Mouse (Mus musculus) limb, embryonic 14.5 days (tissue): ENCODE data around the gene Tfap2e. TPM values are rescaled to one million over a fixed set of nuclear protein-coding genes. Genes with fewer than 3 reads are reported as not detected.

Source experiments
- ATAC-seq: fragments of 200-750 bp; cut with Nextera tagmentation; 2 replicates; pipeline ENCODE4 v1.8.0; 2017; ENCODE audit warnings: low read depth, moderate number of reproducible peaks, moderate TSS enrichment; ENCODE audit not compliant: low FRiP score
- DNase-seq: peaks from one replicate; pipeline ENCODE4 v3.0.0-alpha.2; 2015; ENCODE audit warnings: low spot score
- H3K27ac ChIP-seq: fragments of 300-500 bp; sonication (generic); replicated peaks from 2 replicates; pipeline ENCODE4 v1.5.1; 2014; ENCODE audit warnings: low read depth, mild to moderate bottlenecking, low read length, moderate library complexity, mixed read lengths
- H3K27me3 ChIP-seq: fragments of 300-500 bp; sonication (generic); 2 replicates; pipeline ENCODE4 v1.6.1; 2014; ENCODE audit warnings: low read length, mixed read lengths; ENCODE audit not compliant: control insufficient read depth, insufficient read depth
- H3K36me3 ChIP-seq: fragments of 300-500 bp; sonication (generic); 2 replicates; pipeline ENCODE4 v1.6.1; 2014; ENCODE audit warnings: mild to moderate bottlenecking, low read length, moderate library complexity, mixed read lengths; ENCODE audit not compliant: control insufficient read depth, insufficient read depth
- H3K4me1 ChIP-seq: fragments of 300-500 bp; sonication (generic); 2 replicates; pipeline ENCODE4 v1.6.1; 2014; ENCODE audit warnings: antibody characterized with exemption, low read length, mixed read lengths; ENCODE audit not compliant: control insufficient read depth, insufficient read depth
- H3K4me2 ChIP-seq: fragments of 300-500 bp; sonication (generic); replicated peaks from 2 replicates; pipeline ENCODE4 v1.6.1; 2014; ENCODE audit warnings: low read depth, mild to moderate bottlenecking, low read length, moderate library complexity; ENCODE audit not compliant: severe bottlenecking
- H3K4me3 ChIP-seq: fragments of 300-500 bp; sonication (generic); replicated peaks from 2 replicates; pipeline ENCODE4 v1.5.1; 2014; ENCODE audit warnings: low read length
- H3K9ac ChIP-seq: fragments of 300-500 bp; sonication (generic); 2 replicates; pipeline ENCODE4 v1.6.1; 2014; ENCODE audit warnings: mild to moderate bottlenecking, low read depth, low read length, moderate library complexity; ENCODE audit not compliant: severe bottlenecking
- H3K9me3 ChIP-seq: fragments of 300-500 bp; sonication (generic); 2 replicates; pipeline ENCODE4 v1.6.1; 2016; ENCODE audit warnings: low read length; ENCODE audit not compliant: control insufficient read depth
- POLR2A ChIP-seq: fragments of 200-500 bp; IDR thresholded peaks from 2 replicates; pipeline ENCODE4 v1.8.0; 2012; ENCODE audit warnings: inconsistent platforms, mild to moderate bottlenecking, moderate library complexity, borderline replicate concordance; ENCODE audit not compliant: insufficient read depth, insufficient read length; ENCODE audit errors: extremely low read depth
- WGBS: fragments of 180-500 bp; shearing (Covaris S2); extraction: QIAGEN DNeasy Blood & Tissue Kit; methylation state at CpG from one replicate; pipeline ENCODE4 v1.1.7; 2014; 5-methylcytosine and 5-hydroxymethylcytosine counted together
- polyA plus RNA-seq, 2 experiments: library from polyadenylated mRNA; depleted of rRNA in 1 of 2; stranded (reverse) in 1 of 2; unstranded in 1 of 2; fragments of >200 nt; fragmentation: Nextera tagmentation in 1 of 2; extraction: Ambion mirVana in 1 of 2; gene quantifications; 2 replicates each; pipeline versions ENCODE4 v1.2.1 to v1.2.3; 2012 to 2014

Gene Tfap2e
- polyA plus RNA-seq, 2 experiments = 0.34 to 0.48 TPM

DNA sequence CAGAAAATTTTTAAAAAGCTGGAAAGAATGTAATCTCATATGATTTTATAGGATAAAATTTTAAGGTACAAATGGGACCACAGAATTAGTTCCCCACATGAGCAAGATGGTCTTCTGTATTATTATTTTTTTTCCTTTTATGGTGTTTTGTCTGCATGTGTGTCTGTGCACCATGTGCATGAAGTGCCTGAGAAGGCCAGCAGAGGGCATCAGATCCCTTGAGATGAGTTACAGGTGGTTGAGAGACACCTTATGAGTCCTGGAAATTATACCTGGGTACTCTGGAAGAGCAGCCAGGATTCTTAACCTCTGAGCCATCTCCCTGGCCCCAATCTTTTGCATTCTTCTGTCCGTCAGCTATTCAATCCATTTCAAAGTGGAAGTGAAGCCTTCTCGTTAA lies 69.0 kb downstream of the Tfap2e start:
- no peak for ATAC-seq

More for the DNA sequence above, 69.0 kb downstream of the Tfap2e start:
- Histone ChIP-seq H3K4me2 (no peak overlapping the region), H3K4me3 (no peak overlapping the region), H3K36me3 (no peaks in the 10 kb centered on the region), H3K4me1 (no peaks in the 10 kb centered on the region), H3K27ac (no peak overlapping the region), H3K9ac (no peak overlapping the region), H3K27me3 (no peaks in the 10 kb centered on the region), H3K9me3 (no peaks in the 10 kb centered on the region)
- DNase-seq = no peak
- no peak for TF ChIP-seq POLR2A
- WGBS = 88% methylated on average over 2 of the region's 2 CpGs

Other genes with a start within 250 kb of the Tfap2e start
- 2.8 and 3.2 TPM in 2 replicates for gene Ago4, start 202.8 kb downstream of the Tfap2e start, polyA plus RNA-seq (2012; rRNA removed)
- gene Ago4, start 202.8 kb downstream of the Tfap2e start, polyA plus RNA-seq (2014; fragmentation: Nextera tagmentation; extraction: Ambion mirVana) = 3.3 and 3.5 TPM in 2 replicates
- 12.0 and 22.6 TPM in 2 replicates for gene Clspn, start 179.3 kb downstream of the Tfap2e start, polyA plus RNA-seq (2012; rRNA removed)
- 34.2 and 39.2 TPM in 2 replicates for gene Clspn, start 179.3 kb downstream of the Tfap2e start, polyA plus RNA-seq (2014; fragmentation: Nextera tagmentation; extraction: Ambion mirVana)
- 11.7 and 12.1 TPM in 2 replicates for gene 5730409E04Rik, start 126.4 kb downstream of the Tfap2e start, polyA plus RNA-seq (2012; rRNA removed)
- gene 5730409E04Rik, start 126.4 kb downstream of the Tfap2e start, polyA plus RNA-seq (2014; fragmentation: Nextera tagmentation; extraction: Ambion mirVana) = 4.8 and 5.4 TPM in 2 replicates
- gene Psmb2, start 58.6 kb downstream of the Tfap2e start, polyA plus RNA-seq (2012; rRNA removed) = 235 and 263 TPM in 2 replicates
- 471 and 500 TPM in 2 replicates for gene Psmb2, start 58.6 kb downstream of the Tfap2e start, polyA plus RNA-seq (2014; fragmentation: Nextera tagmentation; extraction: Ambion mirVana)
- 39.0 and 51.9 TPM in 2 replicates for gene Ncdn, start 17.2 kb upstream of the Tfap2e start, polyA plus RNA-seq (2012; rRNA removed)
- gene Ncdn, start 17.2 kb upstream of the Tfap2e start, polyA plus RNA-seq (2014; fragmentation: Nextera tagmentation; extraction: Ambion mirVana) = 29.1 and 29.8 TPM in 2 replicates
- gene AU040320, start 17.3 kb upstream of the Tfap2e start, polyA plus RNA-seq (2012; rRNA removed) = 27.7 and 31.8 TPM in 2 replicates
- gene AU040320, start 17.3 kb upstream of the Tfap2e start, polyA plus RNA-seq (2014; fragmentation: Nextera tagmentation; extraction: Ambion mirVana) = 21.1 and 22.9 TPM in 2 replicates
- gene Zmym4, start 231.9 kb upstream of the Tfap2e start, polyA plus RNA-seq (2012; rRNA removed) = 23.0 and 24.0 TPM in 2 replicates
- 20.0 and 24.1 TPM in 2 replicates for gene Zmym4, start 231.9 kb upstream of the Tfap2e start, polyA plus RNA-seq (2014; fragmentation: Nextera tagmentation; extraction: Ambion mirVana)